Mouse (Mus musculus) ES-Bruce4 (cell line): ENCODE measurements around the gene Slc44a1.

Experiments
- CTCF ChIP-seq: IDR thresholded peaks from one replicate; pipeline ENCODE4 v1.8.1; 2011; ENCODE audit warnings: low read depth, low read length
- EP300 ChIP-seq: IDR thresholded peaks from 2 replicates; pipeline ENCODE4 v1.6.1; 2011; ENCODE audit warnings: low read depth, low read length; ENCODE audit not compliant: insufficient read depth
- POLR2A ChIP-seq: IDR thresholded peaks from one replicate; pipeline ENCODE4 v1.8.1; 2011; ENCODE audit warnings: low read length; ENCODE audit not compliant: insufficient read depth

DNA sequence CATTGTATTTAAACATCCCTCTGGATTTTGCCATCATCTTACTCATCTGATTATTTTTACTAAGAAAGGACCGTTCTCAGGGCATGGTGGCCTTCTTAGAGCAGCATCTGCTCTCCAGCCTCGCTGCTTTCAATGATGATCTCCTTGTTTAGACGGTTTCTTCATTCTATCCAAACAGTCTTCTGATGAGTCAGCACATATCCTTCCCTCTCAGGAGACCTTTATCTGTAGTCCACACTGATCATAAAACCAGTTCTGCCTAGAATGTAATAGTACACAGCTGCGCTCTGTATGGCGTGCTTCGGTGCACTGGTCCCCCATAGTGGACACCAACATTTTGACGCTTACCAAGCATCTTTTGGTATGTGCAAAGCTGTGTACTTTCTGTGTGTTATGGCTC, 19.5 kb downstream of the Slc44a1 start:
- no peak for TF ChIP-seq POLR2A
- no peak for TF ChIP-seq EP300
- no peak for TF ChIP-seq CTCF
